Mouse (Mus musculus) layer of hippocampus, adult 8-10 months (tissue): ENCODE results near the gene Tnnt3. TPM values are rescaled to one million over a fixed set of nuclear protein-coding genes. Genes with fewer than 3 reads are reported as not detected.

Source experiments
- DNase-seq, 2 experiments: peaks; one replicate each; pipeline ENCODE4 v3.0.0; 2022; ENCODE audit warnings: low spot score in 2 of 2
- total RNA-seq, 4 experiments: library from RNA; stranded (reverse); gene quantifications; 2 replicates each; pipeline ENCODE4 v1.2.4; 2022

The Tnnt3 gene
- total RNA-seq, 4 experiments from 2014 or later: 1.2 to 3.8 TPM; not detected in 2

GRCm38 (mm10) chr7:142476271-142476670 lies 22.4 kb upstream of the Tnnt3 start:
- DNase-seq: no peak

GRCm38 (mm10) chr7:142476795-142477452 lies 21.7 kb upstream of the Tnnt3 start:
- DNase-seq: no peak

- no peak for DNase-seq
These were observed 20.6 kb upstream of the Tnnt3 start for GRCm38 (mm10) chr7:142478001-142478400.

GRCm38 (mm10) chr7:142478574-142478973 lies 20.1 kb upstream of the Tnnt3 start:
- no peak for DNase-seq

GRCm38 (mm10) chr7:142479307-142479706 lies 19.3 kb upstream of the Tnnt3 start:
- DNase-seq: no peak

GRCm38 (mm10) chr7:142479886-142480285 lies 18.8 kb upstream of the Tnnt3 start:
- no peak for DNase-seq

GRCm38 (mm10) chr7:142480661-142481060 lies 18.0 kb upstream of the Tnnt3 start:
- DNase-seq: no peak

- DNase-seq: no peak
These were observed 17.5 kb upstream of the Tnnt3 start for GRCm38 (mm10) chr7:142481186-142481567.

GRCm38 (mm10) chr7:142481568-142482255 lies 16.9 kb upstream of the Tnnt3 start:
- DNase-seq: no peak

- DNase-seq: no peak
These were observed 16.4 kb upstream of the Tnnt3 start for GRCm38 (mm10) chr7:142482256-142482609.

- DNase-seq: no peak
These were observed 15.5 kb upstream of the Tnnt3 start for GRCm38 (mm10) chr7:142483136-142483535.

- no peak for DNase-seq
These were observed 13.9 kb upstream of the Tnnt3 start for GRCm38 (mm10) chr7:142484780-142485179.

- no peak for DNase-seq
These were observed 11.9 kb upstream of the Tnnt3 start for GRCm38 (mm10) chr7:142486751-142487162.

- peak in 1 of 2 experiments; percentile 29 for DNase-seq
These were observed 11.2 kb upstream of the Tnnt3 start for GRCm38 (mm10) chr7:142487341-142487859.

GRCm38 (mm10) chr7:142488053-142488452 lies 10.6 kb upstream of the Tnnt3 start:
- DNase-seq: no peak

GRCm38 (mm10) chr7:142493535-142493934 lies 5.1 kb upstream of the Tnnt3 start:
- DNase-seq: no peak

- no peak for DNase-seq
These were observed 2.5 kb upstream of the Tnnt3 start for GRCm38 (mm10) chr7:142496158-142496557.

GRCm38 (mm10) chr7:142496800-142497199 lies 1.8 kb upstream of the Tnnt3 start:
- no peak for DNase-seq

GRCm38 (mm10) chr7:142497775-142498174 lies 861 bp upstream of the Tnnt3 start:
- peak in 1 of 2 experiments; percentile 36 for DNase-seq

- no peak for DNase-seq
These were observed 530 bp downstream of the Tnnt3 start for GRCm38 (mm10) chr7:142499010-142499721.

- DNase-seq: no peak
These were observed 1.4 kb downstream of the Tnnt3 start for GRCm38 (mm10) chr7:142500032-142500431.

GRCm38 (mm10) chr7:142503206-142503605 lies 4.6 kb downstream of the Tnnt3 start:
- DNase-seq: no peak
